In the genomic region with DNA sequence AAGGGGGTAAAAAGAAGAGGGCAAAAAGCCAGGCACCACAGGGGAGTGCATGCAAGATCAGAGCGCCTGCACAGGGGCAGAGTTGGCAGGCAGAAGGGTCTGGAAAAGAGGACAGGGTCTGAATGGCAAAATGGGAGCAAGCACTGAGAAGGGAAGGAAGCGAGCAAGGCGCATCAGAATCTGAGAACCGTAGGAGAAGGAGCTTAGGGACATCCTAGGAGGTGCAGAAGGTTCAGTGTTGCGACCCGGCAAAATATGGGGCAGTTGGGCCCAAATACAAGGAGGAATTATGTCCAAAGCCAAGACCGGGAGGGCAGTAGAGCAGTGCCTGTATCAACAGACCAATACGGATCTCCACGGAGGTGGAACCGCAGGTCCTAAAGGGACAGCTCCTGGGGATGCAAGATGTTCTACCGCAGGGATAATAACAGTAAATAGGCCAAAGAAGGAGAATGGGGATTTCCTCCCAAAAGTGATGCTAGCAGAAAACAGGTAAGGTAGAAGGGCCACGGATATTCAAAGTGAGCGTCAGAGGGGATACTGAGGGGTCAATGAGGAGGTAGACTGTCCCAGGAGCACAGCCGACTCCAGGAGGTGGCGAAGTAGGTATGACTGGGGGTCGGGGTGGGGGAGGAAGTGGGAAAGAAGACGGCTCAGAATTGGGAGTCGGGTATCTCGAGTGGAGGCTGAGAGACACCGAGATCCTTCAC, we compare ENCODE assay signal across 8 mouse cellular contexts. TPM values are rescaled to one million over a fixed set of nuclear protein-coding genes. Genes with fewer than 3 reads are reported as not detected.
A peak's percentile ranks its signal among the peaks of the same experiment; 100 is the strongest.
DNase-seq lines count a peak whose midpoint lies in the region; ATAC-seq lines count a peak whose summit lies in the region.

No protein-coding gene starts in this region.

- under 1% methylated on average over 20 of the region's 20 CpGs for WGBS in forebrain, embryonic 12.5 days
- 2% methylated on average over 20 of the region's 20 CpGs for WGBS in neural tube, embryonic 11.5 days

- intact Hi-C loops in left cerebral cortex, postnatal 4 days (cut with DNase I), result loop anchor here (5.0 kb wide), 1 partner anchor 41 kb away; no protein-coding TSS in a partner anchor

- H3K27me3 ChIP-seq in forebrain, embryonic 12.5 days, result peaks cover 10% of the 10 kb centered on the region
- H3K27me3 ChIP-seq in neural tube, embryonic 11.5 days (ENCODE audit: control insufficient read depth, insufficient read depth, low read length), result no peaks in the 10 kb centered on the region

- peak overlapping the region; percentile 93 for H3K4me3 ChIP-seq in forebrain, embryonic 12.5 days (replicated peaks)
- H3K4me3 ChIP-seq in neural tube, embryonic 11.5 days (ENCODE audit: low read depth, low read length), result peak overlapping the region; percentile 83

- peak overlapping the region; percentile 100 for H3K27ac ChIP-seq in forebrain, embryonic 12.5 days
- H3K27ac ChIP-seq in neural tube, embryonic 11.5 days (ENCODE audit: low read depth, low read length), result peak overlapping the region; percentile 99

- peak overlapping the region; percentile 99 for H3K9ac ChIP-seq in forebrain, embryonic 12.5 days
- peak overlapping the region; percentile 96 for H3K9ac ChIP-seq in neural tube, embryonic 11.5 days (ENCODE audit: low read length)

- no peak for ATAC-seq in cerebellum, adult (ENCODE audit: insufficient number of reproducible peaks, low FRiP score, low TSS enrichment)
- no peak for ATAC-seq in forebrain, embryonic 12.5 days (ENCODE audit: low FRiP score)
- ATAC-seq in neural tube, embryonic 11.5 days (ENCODE audit: insufficient read depth, low FRiP score, low TSS enrichment), result no peak
- no peak for ATAC-seq in monocyte, adult 5-6 weeks (replicated peaks; ENCODE audit: insufficient number of reproducible peaks, low FRiP score, low TSS enrichment, poor library complexity, severe bottlenecking)

- DNase-seq in cerebellum, adult 11 months, result peak; percentile 51
- peak; percentile 18 for DNase-seq in right cerebral cortex, postnatal 4 days
- DNase-seq in right cerebral cortex, postnatal 14 days, result no peak
- DNase-seq in left cerebral cortex, postnatal 4 days, result peak; percentile 66
- DNase-seq in neural tube, embryonic 11.5 days (ENCODE audit: low spot score), result no peak

- no peaks in the 10 kb centered on the region for H3K9me3 ChIP-seq in forebrain, embryonic 12.5 days
- H3K9me3 ChIP-seq in neural tube, embryonic 11.5 days (ENCODE audit: control insufficient read depth, low read length), result no peaks in the 10 kb centered on the region

- H3K4me2 ChIP-seq in forebrain, embryonic 12.5 days, result peak overlapping the region; percentile 95
- peak overlapping the region; percentile 85 for H3K4me2 ChIP-seq in neural tube, embryonic 11.5 days (ENCODE audit: low read depth)

- no peaks in the 10 kb centered on the region for H3K36me3 ChIP-seq in forebrain, embryonic 12.5 days (replicated peaks)
- H3K36me3 ChIP-seq in neural tube, embryonic 11.5 days (ENCODE audit: control insufficient read depth, insufficient read depth, low read length), result no peaks in the 10 kb centered on the region

- peaks cover 51% of the 10 kb centered on the region for H3K4me1 ChIP-seq in forebrain, embryonic 12.5 days
- peaks cover 18% of the 10 kb centered on the region for H3K4me1 ChIP-seq in neural tube, embryonic 11.5 days (ENCODE audit: control insufficient read depth, insufficient read depth, low read length)

RNA-seq across cellular contexts. Expression of a gene that starts 1.2 kb away (rescaled TPM):
- polyA plus RNA-seq in forebrain, embryonic 12.5 days (2016; fragmentation: Nextera tagmentation; extraction: Ambion mirVana), result 40.8 and 47.5 TPM in 2 replicates
- 100 to 1,000 TPM; 173 to 176 TPM for total RNA-seq in left cerebral cortex, postnatal 4 days (2021)
- 40.8 and 41.7 TPM in 2 replicates for polyA plus RNA-seq in neural tube, embryonic 11.5 days (2014; fragmentation: Nextera tagmentation; extraction: Ambion mirVana)
- 6.5 to 9.8 TPM (median 8.2 TPM) in 3 replicates for total RNA-seq in monocyte, adult 5-6 weeks (2017)

Comparison
In these comparisons a context has a peak if more than half of its experiments do, and no peak if none do; other contexts are left out.
1. DNase-seq: peak in cerebellum, adult 11 months (single experiment), right cerebral cortex, postnatal 4 days (single experiment) and left cerebral cortex, postnatal 4 days (single experiment); none in right cerebral cortex, postnatal 14 days (single experiment) and neural tube, embryonic 11.5 days (single experiment).
2. RNA of a gene that starts 1.2 kb away (total RNA-seq): 173 to 176 TPM in left cerebral cortex, postnatal 4 days; 6.5 to 9.8 TPM in monocyte, adult 5-6 weeks; every median in the first group is over 10 times any median in the second.